Mouse (Mus musculus): ENCODE measurements around the gene Ankrd23. TPM values are rescaled to one million over a fixed set of nuclear protein-coding genes. Genes with fewer than 3 reads are reported as not detected.

Ankrd23 gene
- polyA plus RNA-seq, 1 experiment: 18.1 TPM

DNA sequence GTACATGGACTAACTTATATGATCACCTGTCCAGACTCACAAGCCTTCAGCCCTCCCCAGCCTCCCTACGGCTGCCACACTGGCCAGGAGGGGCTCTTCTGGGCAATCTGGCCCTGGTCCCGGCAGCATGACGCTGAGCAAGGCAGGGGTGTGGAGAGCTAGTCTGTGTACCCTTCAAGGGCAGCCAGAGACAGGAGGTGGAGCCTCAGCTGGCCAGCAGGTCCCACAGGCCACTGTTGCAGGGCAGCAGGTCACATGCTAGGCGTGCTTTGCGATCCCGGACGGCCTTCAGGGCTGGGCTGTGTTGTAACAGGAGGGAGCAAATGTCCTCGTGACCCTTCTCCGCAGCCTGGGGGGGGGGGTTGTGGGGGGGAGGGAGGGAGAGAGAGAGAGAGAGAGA is 2.5 kb upstream of the Ankrd23 start, which contains the start of gene Gm42417:
Gene Gm42417, minus strand, starts transcription at position 244 of the 400 bp plus-strand sequence.
- TF ChIP-seq CTCF (IDR thresholded peaks at IDR 0.05; ENCODE audit: borderline replicate concordance, extremely low read depth, insufficient read depth, insufficient read length): no peak
- no peak for TF ChIP-seq POLR2A (IDR thresholded peaks at IDR 0.05; ENCODE audit: borderline replicate concordance, extremely low read depth, insufficient read depth, insufficient read length, poor library complexity, severe bottlenecking)
- no peak for DNase-seq (ENCODE audit: low read depth)

- TF ChIP-seq POLR2A (IDR thresholded peaks at IDR 0.05; ENCODE audit: borderline replicate concordance, extremely low read depth, insufficient read depth, insufficient read length, poor library complexity, severe bottlenecking) (no peak), CTCF (IDR thresholded peaks at IDR 0.05; ENCODE audit: borderline replicate concordance, extremely low read depth, insufficient read depth, insufficient read length) (no peak)
- no peak for DNase-seq (ENCODE audit: low read depth)
Measured at GRCm38 (mm10) chr1:36538727-36539126, 2.0 kb upstream of the Ankrd23 start.

DNA sequence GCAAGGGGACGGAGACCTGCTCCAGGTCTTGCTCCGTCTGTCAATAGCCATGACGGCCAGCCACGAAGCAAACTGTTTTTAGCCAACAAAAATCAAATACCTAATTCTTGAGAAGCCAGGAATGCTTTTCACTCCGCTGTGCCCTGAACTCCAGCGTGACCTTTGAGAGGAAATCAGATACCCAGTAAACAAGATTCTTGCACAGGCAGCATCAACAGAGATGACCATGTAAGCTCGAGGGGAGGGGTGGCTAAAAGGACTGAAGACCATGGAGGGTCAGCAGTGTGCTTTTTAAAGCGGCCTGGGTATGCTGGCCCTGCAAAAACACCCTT is 320 bp downstream of the Ankrd23 start:
- TF ChIP-seq CTCF (IDR thresholded peaks at IDR 0.05; ENCODE audit: borderline replicate concordance, extremely low read depth, insufficient read depth, insufficient read length) (no peak), POLR2A (IDR thresholded peaks at IDR 0.05; ENCODE audit: borderline replicate concordance, extremely low read depth, insufficient read depth, insufficient read length, poor library complexity, severe bottlenecking) (no peak)
- DNase-seq (ENCODE audit: low read depth): no peak

- no peak for TF ChIP-seq CTCF (IDR thresholded peaks at IDR 0.05; ENCODE audit: borderline replicate concordance, extremely low read depth, insufficient read depth, insufficient read length)
- no peak for TF ChIP-seq POLR2A (IDR thresholded peaks at IDR 0.05; ENCODE audit: borderline replicate concordance, extremely low read depth, insufficient read depth, insufficient read length, poor library complexity, severe bottlenecking)
- DNase-seq (ENCODE audit: low read depth): no peak
Measured at GRCm38 (mm10) chr1:36535477-36536396, 946 bp downstream of the Ankrd23 start.

- TF ChIP-seq CTCF (IDR thresholded peaks at IDR 0.05; ENCODE audit: borderline replicate concordance, extremely low read depth, insufficient read depth, insufficient read length): no peak
- no peak for TF ChIP-seq POLR2A (IDR thresholded peaks at IDR 0.05; ENCODE audit: borderline replicate concordance, extremely low read depth, insufficient read depth, insufficient read length, poor library complexity, severe bottlenecking)
- DNase-seq (ENCODE audit: low read depth): no peak
Measured at GRCm38 (mm10) chr1:36534595-36535058, 2.1 kb downstream of the Ankrd23 start.

GRCm38 (mm10) chr1:36533546-36533945 is 3.1 kb downstream of the Ankrd23 start:
- TF ChIP-seq CTCF (IDR thresholded peaks at IDR 0.05; ENCODE audit: borderline replicate concordance, extremely low read depth, insufficient read depth, insufficient read length) (no peak), POLR2A (IDR thresholded peaks at IDR 0.05; ENCODE audit: borderline replicate concordance, extremely low read depth, insufficient read depth, insufficient read length, poor library complexity, severe bottlenecking) (no peak)
- DNase-seq (ENCODE audit: low read depth): no peak

GRCm38 (mm10) chr1:36531461-36531860 is 5.2 kb downstream of the Ankrd23 start:
- DNase-seq (ENCODE audit: low read depth): no peak
- TF ChIP-seq CTCF (IDR thresholded peaks at IDR 0.05; ENCODE audit: borderline replicate concordance, extremely low read depth, insufficient read depth, insufficient read length) (no peak), POLR2A (IDR thresholded peaks at IDR 0.05; ENCODE audit: borderline replicate concordance, extremely low read depth, insufficient read depth, insufficient read length, poor library complexity, severe bottlenecking) (no peak)

DNA sequence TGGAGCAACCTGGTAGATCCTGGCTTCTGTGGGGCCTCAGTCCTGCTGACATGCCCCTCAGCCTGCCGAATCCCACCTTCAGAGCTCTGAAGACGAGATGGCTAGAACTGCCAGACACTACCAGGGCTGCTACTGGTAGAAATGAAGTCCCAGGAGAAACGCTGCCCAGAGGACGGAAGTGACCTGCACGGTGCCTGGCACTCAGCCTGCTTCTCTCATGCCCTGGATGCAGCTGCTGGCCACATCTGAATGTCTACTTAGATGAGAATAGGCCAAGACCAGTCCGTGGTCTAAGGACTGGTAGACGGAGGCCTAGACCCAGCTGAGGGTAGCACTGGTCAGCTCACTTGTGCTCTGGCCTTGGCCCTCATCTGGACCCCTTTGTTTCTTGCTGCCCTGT is 5.7 kb downstream of the Ankrd23 start:
- DNase-seq (ENCODE audit: low read depth): no peak
- TF ChIP-seq CTCF (IDR thresholded peaks at IDR 0.05; ENCODE audit: borderline replicate concordance, extremely low read depth, insufficient read depth, insufficient read length) (no peak), POLR2A (IDR thresholded peaks at IDR 0.05; ENCODE audit: borderline replicate concordance, extremely low read depth, insufficient read depth, insufficient read length, poor library complexity, severe bottlenecking) (no peak)

DNA sequence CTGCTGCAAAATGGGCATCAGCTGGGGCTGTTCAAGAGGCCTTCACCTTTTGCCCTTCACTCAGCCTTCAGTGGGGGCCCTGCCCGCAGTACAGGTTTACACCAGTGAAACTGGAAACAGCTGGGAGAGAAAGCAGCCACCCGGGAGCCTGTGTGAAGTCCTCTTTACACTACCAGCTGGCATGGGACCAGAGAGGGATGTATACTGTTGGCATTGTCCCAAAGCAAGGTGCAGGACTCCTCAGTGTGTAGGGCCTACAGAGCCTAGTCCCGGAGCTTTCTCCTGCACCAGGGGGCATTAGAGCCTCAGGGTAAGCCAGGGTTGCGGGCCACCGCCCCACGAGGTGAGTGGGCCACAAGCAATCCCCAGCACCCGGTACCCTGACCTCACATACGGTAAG is 6.2 kb downstream of the Ankrd23 start:
- DNase-seq (ENCODE audit: low read depth): peak; percentile 54
- TF ChIP-seq POLR2A (IDR thresholded peaks at IDR 0.05; ENCODE audit: borderline replicate concordance, extremely low read depth, insufficient read depth, insufficient read length, poor library complexity, severe bottlenecking) (no peak), CTCF (IDR thresholded peaks at IDR 0.05; ENCODE audit: borderline replicate concordance, extremely low read depth, insufficient read depth, insufficient read length) (no peak)

- DNase-seq (ENCODE audit: low read depth): no peak
- TF ChIP-seq POLR2A (IDR thresholded peaks at IDR 0.05; ENCODE audit: borderline replicate concordance, extremely low read depth, insufficient read depth, insufficient read length, poor library complexity, severe bottlenecking) (no peak), CTCF (IDR thresholded peaks at IDR 0.05; ENCODE audit: borderline replicate concordance, extremely low read depth, insufficient read depth, insufficient read length) (no peak)
Measured at GRCm38 (mm10) chr1:36529875-36530274, 6.8 kb downstream of the Ankrd23 start.

DNA sequence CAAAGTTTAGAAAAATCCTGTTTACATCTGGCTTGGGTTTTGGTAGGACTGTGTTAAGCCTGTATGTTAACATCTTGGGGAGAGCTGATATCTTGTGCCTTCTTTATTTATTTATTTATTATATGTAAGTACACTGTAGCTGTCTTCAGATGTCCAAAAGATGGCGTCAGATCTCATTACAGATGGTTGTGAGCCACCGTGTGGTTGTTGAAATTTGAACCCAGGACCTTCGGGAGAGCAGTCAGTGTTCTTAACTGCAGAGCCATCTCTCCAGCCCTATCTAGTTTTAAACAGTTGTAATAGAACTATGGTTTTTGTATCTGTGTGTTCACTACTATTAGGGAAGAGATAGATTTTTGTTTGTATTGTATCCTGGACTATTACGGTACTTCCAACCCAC is 7.4 kb downstream of the Ankrd23 start:
- TF ChIP-seq POLR2A (IDR thresholded peaks at IDR 0.05; ENCODE audit: borderline replicate concordance, extremely low read depth, insufficient read depth, insufficient read length, poor library complexity, severe bottlenecking) (no peak), CTCF (IDR thresholded peaks at IDR 0.05; ENCODE audit: borderline replicate concordance, extremely low read depth, insufficient read depth, insufficient read length) (no peak)

GRCm38 (mm10) chr1:36528351-36528750 is 8.3 kb downstream of the Ankrd23 start:
- TF ChIP-seq CTCF (IDR thresholded peaks at IDR 0.05; ENCODE audit: borderline replicate concordance, extremely low read depth, insufficient read depth, insufficient read length) (no peak), POLR2A (IDR thresholded peaks at IDR 0.05; ENCODE audit: borderline replicate concordance, extremely low read depth, insufficient read depth, insufficient read length, poor library complexity, severe bottlenecking) (no peak)
- DNase-seq (ENCODE audit: low read depth): peak; percentile 95

More for the DNA sequence above, 7.4 kb downstream of the Ankrd23 start:
- no peak for DNase-seq (ENCODE audit: low read depth)
